Mouse (Mus musculus) cortical plate, adult 2 months (tissue): ENCODE data around the gene Gm28897. TPM values are rescaled to one million over a fixed set of nuclear protein-coding genes. Genes with fewer than 3 reads are reported as not detected.
"Not testable (repeated sequence)": the region's sequence is repeated elsewhere in the genome, so short reads cannot be mapped to it uniquely, and the experiment has no call there.

Source experiments
- H3K27ac ChIP-seq: fragments of 200-500 bp; 2 replicates; pipeline ENCODE4 v1.5.1; 2012; ENCODE audit warnings: low read length, control low read depth, inconsistent platforms; ENCODE audit not compliant: insufficient read depth
- H3K4me1 ChIP-seq: fragments of 200-500 bp; 2 replicates; pipeline ENCODE4 v1.6.1; 2011; ENCODE audit warnings: low read length; ENCODE audit not compliant: control insufficient read depth, insufficient read depth
- H3K4me3 ChIP-seq: fragments of 200-500 bp; 2 replicates; pipeline ENCODE4 v1.5.1; 2011; ENCODE audit warnings: mild to moderate bottlenecking, low read length, control low read depth; ENCODE audit not compliant: insufficient read depth
- polyA plus RNA-seq: library from polyadenylated mRNA; depleted of rRNA; stranded (reverse); fragments of >200 nt; gene quantifications from 2 replicates; pipeline ENCODE4 v1.2.3, GENCODE M21; 2012; rRNA removed

Gm28897 gene
- not detected in 2 replicates for polyA plus RNA-seq

DNA sequence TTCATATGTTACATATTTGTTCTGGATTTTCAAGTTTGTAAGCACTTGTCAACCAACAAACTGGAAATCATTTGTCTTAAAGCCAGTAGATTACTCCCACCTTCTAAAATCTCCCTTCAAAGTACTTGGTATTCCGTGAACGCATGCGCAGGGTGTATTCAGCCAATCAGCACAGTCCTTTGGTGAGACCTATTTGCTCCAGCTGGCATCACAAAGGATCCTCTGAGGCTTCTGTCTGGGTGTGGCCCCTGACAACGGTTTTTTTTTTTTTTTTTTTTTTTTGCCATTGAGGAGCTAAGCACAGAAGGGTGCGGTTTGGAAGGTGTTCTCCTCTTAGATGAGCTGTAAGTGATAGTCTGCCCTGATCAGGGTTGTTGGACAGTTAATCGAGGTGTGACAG is at the start of gene Gm28897:
Gene Gm28897, plus strand, starts transcription at position 301 of the 400 bp plus-strand sequence.
- not testable (repeated sequence) for H3K4me1 ChIP-seq, H3K4me3 ChIP-seq, H3K27ac ChIP-seq
